In genomic region chr17:70561547-70561946, GRCm38 (mm10) we compare ENCODE assay signal across 17 mouse cellular contexts.
DNase-seq lines count a peak whose midpoint lies in the region; ATAC-seq and TF ChIP-seq lines count a peak whose summit lies in the region.
"Had no signal": no experiment of that assay in that cellular context is flagged by ENCODE, and none has a peak within 500 bp of the region (broad histone marks: within the 10 kb centered on the region; RNA-seq: fewer than 3 reads in every experiment).

No protein-coding gene starts in this region.

- H3K9ac ChIP-seq in lung, embryonic 14.5 days: no peak overlapping the region
- H3K9ac ChIP-seq in intestine, postnatal 0 days (ENCODE audit: low read depth, low read length): no peak overlapping the region
- H3K9ac ChIP-seq in stomach, embryonic 16.5 days (ENCODE audit: low read length): no peak overlapping the region
- H3K9ac ChIP-seq: hindbrain, embryonic 14.5 days; liver, embryonic 13.5 days had no signal

- no peaks in the 10 kb centered on the region for H3K27me3 ChIP-seq in lung, embryonic 14.5 days (ENCODE audit: insufficient read depth, low read length)
- no peaks in the 10 kb centered on the region for H3K27me3 ChIP-seq in intestine, postnatal 0 days (replicated peaks; ENCODE audit: control insufficient read depth, insufficient read depth, low read length)
- H3K27me3 ChIP-seq in stomach, embryonic 16.5 days (ENCODE audit: control insufficient read depth, insufficient read depth, low read length): no peaks in the 10 kb centered on the region
- H3K27me3 ChIP-seq: liver, embryonic 13.5 days; megakaryocyte, embryonic 14.5 days had no signal

- H3K4me1 ChIP-seq in lung, embryonic 14.5 days (ENCODE audit: insufficient read depth): no peaks in the 10 kb centered on the region
- H3K4me1 ChIP-seq in intestine, postnatal 0 days (replicated peaks; ENCODE audit: control insufficient read depth, insufficient read depth, low read length): no peaks in the 10 kb centered on the region
- H3K4me1 ChIP-seq in stomach, embryonic 16.5 days (ENCODE audit: control insufficient read depth, insufficient read depth, low read length): 0 out of 2 replicates have a peak, but pooled peaks cover 3% of the 10 kb centered on the region
- H3K4me1 ChIP-seq: liver, embryonic 13.5 days; megakaryocyte, embryonic 14.5 days had no signal

- no peaks in the 10 kb centered on the region for H3K9me3 ChIP-seq in lung, embryonic 14.5 days (ENCODE audit: low read depth, low read length)
- H3K9me3 ChIP-seq in intestine, postnatal 0 days (ENCODE audit: control insufficient read depth): no peaks in the 10 kb centered on the region
- no peaks in the 10 kb centered on the region for H3K9me3 ChIP-seq in stomach, embryonic 16.5 days (replicated peaks; ENCODE audit: control insufficient read depth, low read length)

- intact Hi-C loops in gastrocnemius, adult 2 months (cut with DNase I): no loop called here
- intact Hi-C loops in gastrocnemius, postnatal 14 days (cut with DNase I; ENCODE audit: low total_unique reads): no loop called here

- H3K27ac ChIP-seq in gastrocnemius, adult 2 months: no peak overlapping the region
- H3K27ac ChIP-seq in lung, embryonic 14.5 days (ENCODE audit: low read depth): no peak overlapping the region
- H3K27ac ChIP-seq in intestine, postnatal 0 days (ENCODE audit: low read depth, low read length): no peak overlapping the region
- H3K27ac ChIP-seq in stomach, embryonic 16.5 days (ENCODE audit: low read length): 0 out of 2 replicates have a peak overlapping the region, but pooled peaks have one; percentile 19
- H3K27ac ChIP-seq: hindbrain, embryonic 14.5 days; liver, embryonic 13.5 days had no signal

- no peak for TF ChIP-seq CTCF in gastrocnemius, adult 2 months (IDR thresholded peaks at IDR 0.05)
- no peak for TF ChIP-seq CTCF in lung, embryonic 14.5 days (IDR thresholded peaks at IDR 0.05; ENCODE audit: low read depth)
- no peak for TF ChIP-seq CTCF in intestine, postnatal 0 days (IDR thresholded peaks at IDR 0.05; ENCODE audit: low read depth)

- H3K4me2 ChIP-seq in lung, embryonic 14.5 days: no peak overlapping the region; the same call in 1 of the 2 replicates
- H3K4me2 ChIP-seq in intestine, postnatal 0 days (replicated peaks; ENCODE audit: low read depth): 0 out of 2 replicates have a peak overlapping the region, but pooled peaks have one; percentile 24
- peak overlapping the region; percentile 34 for H3K4me2 ChIP-seq in stomach, embryonic 16.5 days (ENCODE audit: low read depth, low read length)
- H3K4me2 ChIP-seq: hindbrain, embryonic 14.5 days; liver, embryonic 13.5 days had no signal

- peak overlapping the region; percentile 32 for H3K4me3 ChIP-seq in gastrocnemius, adult 2 months
- H3K4me3 ChIP-seq in lung, embryonic 14.5 days (ENCODE audit: low read depth, low read length): no peak overlapping the region
- H3K4me3 ChIP-seq in intestine, postnatal 0 days (ENCODE audit: low read depth, low read length): no peak overlapping the region
- no peak overlapping the region; the same call in 1 of the 2 replicates for H3K4me3 ChIP-seq in stomach, embryonic 16.5 days (replicated peaks; ENCODE audit: low read length)
- H3K4me3 ChIP-seq: liver, embryonic 13.5 days; megakaryocyte, embryonic 14.5 days had no signal

- ATAC-seq in lung, embryonic 14.5 days (ENCODE audit: insufficient read depth): no peak
- ATAC-seq in intestine, postnatal 0 days: no peak
- peak; percentile 40; the same call in 1 of the 2 replicates for ATAC-seq in stomach, embryonic 16.5 days (ENCODE audit: insufficient read depth, low FRiP score)
- ATAC-seq in erythroblast, adult 5-6 weeks (replicated peaks; ENCODE audit: low FRiP score, poor library complexity, severe bottlenecking): no peak
- ATAC-seq: activated CD4-positive, CD25-positive, alpha-beta regulatory T cell, adult 4 months had no signal

- WGBS in lung, embryonic 14.5 days: 40% methylated on average over 7 of the region's 7 CpGs
- WGBS in intestine, postnatal 0 days: 43% methylated on average over 7 of the region's 7 CpGs
- WGBS in stomach, embryonic 16.5 days: 29% methylated on average over 7 of the region's 7 CpGs

- no peaks in the 10 kb centered on the region for H3K36me3 ChIP-seq in lung, embryonic 14.5 days (ENCODE audit: insufficient read depth)
- no peaks in the 10 kb centered on the region for H3K36me3 ChIP-seq in intestine, postnatal 0 days (ENCODE audit: control insufficient read depth, insufficient read depth)
- H3K36me3 ChIP-seq in stomach, embryonic 16.5 days (ENCODE audit: control insufficient read depth, insufficient read depth, low read length): no peaks in the 10 kb centered on the region
- H3K36me3 ChIP-seq: G1E; liver, embryonic 13.5 days had no signal

- no peak for DNase-seq in gastrocnemius, adult 2 months
- DNase-seq in gastrocnemius, postnatal 14 days: no peak
- DNase-seq in lung, embryonic 14.5 days: peak; percentile 1
- DNase-seq in lung, postnatal 14 days: no peak
- DNase-seq in B cell, adult 2 months: no peak
- DNase-seq: cerebellum, postnatal 10 days; gastrocnemius, postnatal 10 days; kidney, postnatal 25 days; liver, embryonic 13.5 days; spleen, adult 18-20 months had no signal
